8 mouse cellular contexts compared by ENCODE assay signal in the genomic region with DNA sequence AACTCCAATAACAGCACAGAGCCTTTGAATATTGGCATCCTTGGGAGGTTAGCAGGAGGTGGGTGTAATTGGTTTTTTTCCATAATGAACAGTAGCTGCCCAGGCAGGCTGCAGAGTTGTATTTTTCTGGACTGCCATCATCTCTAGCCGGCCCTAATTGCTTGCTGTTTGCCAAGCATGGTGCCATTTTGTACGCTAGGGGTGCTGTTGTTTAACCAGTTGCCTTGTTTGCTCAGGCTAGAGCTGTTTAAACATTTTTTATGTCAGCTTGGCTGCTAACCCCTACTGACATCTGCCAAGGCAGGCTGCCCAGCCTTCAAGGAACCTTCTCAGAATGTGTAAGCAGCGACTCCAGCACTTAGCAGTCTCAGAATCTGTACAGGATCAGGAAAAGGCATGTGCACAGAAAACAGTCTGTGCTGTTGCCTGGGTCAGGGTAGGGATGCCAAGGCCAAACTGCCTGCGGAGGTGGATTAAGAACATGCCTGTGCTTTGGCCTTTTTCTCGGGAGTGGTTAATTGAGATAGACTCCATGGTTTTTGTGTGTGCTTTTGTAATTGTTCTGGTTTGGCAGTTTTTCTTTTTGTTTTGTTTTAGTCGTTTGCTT. TPM values are rescaled to one million over a fixed set of nuclear protein-coding genes. Genes with fewer than 3 reads are reported as not detected.
A peak's percentile ranks its signal among the peaks of the same experiment; 100 is the strongest.
DNase-seq lines count a peak whose midpoint lies in the region.

No protein-coding gene starts in this region.

- peak; percentile 25 for DNase-seq in ovary, adult 18-20 months (ENCODE audit: low spot score)
- no peak for DNase-seq in ovary, postnatal 10 days (ENCODE audit: low spot score)
- DNase-seq in cerebellum, postnatal 36 days: peak; percentile 52
- DNase-seq in gastrocnemius, adult 8-10 months (ENCODE audit: low spot score in 2 of 2): peak; percentile 13 to 39
- DNase-seq in layer of hippocampus, adult 11-12 months (ENCODE audit: low spot score): peak; percentile 59
- peak; percentile 63 for DNase-seq in lung, postnatal 25 days (ENCODE audit: low spot score)
- DNase-seq in right cerebral cortex, postnatal 4 days: peak; percentile 47
- DNase-seq in thymus, postnatal 10 days (ENCODE audit: low spot score in 2 of 2): no peak

RNA-seq across cellular contexts. Expression of a gene that starts 14.5 kb away (rescaled TPM):
- not detected for total RNA-seq in gastrocnemius, adult 8-10 months (2022)

Comparison
In these comparisons a context has a peak if more than half of its experiments do, and no peak if none do; other contexts are left out.
1. DNase-seq: peak in ovary, adult 18-20 months (single experiment), cerebellum, postnatal 36 days (2 of 2), gastrocnemius, adult 8-10 months (2 of 2), layer of hippocampus, adult 11-12 months (single experiment), lung, postnatal 25 days (single experiment) and right cerebral cortex, postnatal 4 days (single experiment); none in ovary, postnatal 10 days (single experiment) and thymus, postnatal 10 days (0 of 2).